Mouse (Mus musculus) hindbrain, embryonic 14.5 days (tissue): ENCODE data around the gene Dusp14. TPM values are rescaled to one million over a fixed set of nuclear protein-coding genes. Genes with fewer than 3 reads are reported as not detected.

Experiments
- ATAC-seq: fragments of 200-750 bp; cut with Nextera tagmentation; 2 replicates; pipeline ENCODE4 v1.8.0; 2017; ENCODE audit warnings: moderate number of reproducible peaks, mild to moderate bottlenecking, moderate TSS enrichment, moderate library complexity; ENCODE audit not compliant: low FRiP score
- DNase-seq: peaks from one replicate; pipeline ENCODE4 v3.0.0-alpha.2; 2015; ENCODE audit warnings: low spot score
- H3K27ac ChIP-seq: fragments of 300-500 bp; sonication (generic); 2 replicates; pipeline ENCODE4 v1.5.1; 2014; ENCODE audit warnings: mild to moderate bottlenecking, moderate library complexity
- H3K27me3 ChIP-seq: fragments of 300-500 bp; sonication (generic); 2 replicates; pipeline ENCODE4 v1.6.1; 2014; ENCODE audit warnings: mild to moderate bottlenecking, low read length, mixed read lengths; ENCODE audit not compliant: control insufficient read depth, insufficient read depth
- H3K36me3 ChIP-seq: fragments of 300-500 bp; sonication (generic); replicated peaks from 2 replicates; pipeline ENCODE4 v1.6.1; 2014; ENCODE audit not compliant: control insufficient read depth, insufficient read depth
- H3K4me1 ChIP-seq: fragments of 300-500 bp; sonication (generic); replicated peaks from 2 replicates; pipeline ENCODE4 v1.6.1; 2014; ENCODE audit warnings: antibody characterized with exemption, low read length, mixed read lengths; ENCODE audit not compliant: control insufficient read depth, insufficient read depth
- H3K4me2 ChIP-seq: fragments of 300-500 bp; sonication (generic); replicated peaks from 2 replicates; pipeline ENCODE4 v1.6.1; 2014; ENCODE audit warnings: mild to moderate bottlenecking, moderate library complexity
- H3K4me3 ChIP-seq: fragments of 300-500 bp; sonication (generic); replicated peaks from 2 replicates; pipeline ENCODE4 v1.5.1; 2014; ENCODE audit warnings: mild to moderate bottlenecking, low read length
- H3K9ac ChIP-seq: fragments of 300-500 bp; sonication (generic); 2 replicates; pipeline ENCODE4 v1.6.1; 2014
- H3K9me3 ChIP-seq: fragments of 300-500 bp; sonication (generic); 2 replicates; pipeline ENCODE4 v1.6.1; 2016; ENCODE audit warnings: low read length; ENCODE audit not compliant: control insufficient read depth
- WGBS: fragments of 180-500 bp; shearing (Covaris S2); extraction: QIAGEN DNeasy Blood & Tissue Kit; methylation state at CpG from one replicate; pipeline ENCODE4 v1.1.7; 2014; 5-methylcytosine and 5-hydroxymethylcytosine counted together
- polyA plus RNA-seq: library from polyadenylated mRNA; unstranded; fragments of >200 nt; fragmentation: Nextera tagmentation; extraction: Ambion mirVana; gene quantifications from 2 replicates; pipeline ENCODE4 v1.2.1, GENCODE M21; 2014

The Dusp14 gene
- polyA plus RNA-seq, 1 experiment from 2014 or later, result 13.7 TPM

GRCm38 (mm10) chr11:84010411-84010810 lies 58.6 kb downstream of the Dusp14 start:
- H3K4me1 ChIP-seq, result peaks cover 24% of the 10 kb centered on the region
- peaks cover 68% of the 10 kb centered on the region for H3K36me3 ChIP-seq
- H3K9ac ChIP-seq, result no peak overlapping the region
- no peak overlapping the region for H3K4me2 ChIP-seq
- DNase-seq, result no peak
- H3K27ac ChIP-seq, result no peak overlapping the region
- no peak for ATAC-seq
- 60% methylated on average over 9 of the region's 9 CpGs for WGBS
- no peaks in the 10 kb centered on the region for H3K27me3 ChIP-seq
- H3K4me3 ChIP-seq, result no peak overlapping the region
- no peaks in the 10 kb centered on the region for H3K9me3 ChIP-seq

- Histone ChIP-seq H3K27ac (no peak overlapping the region), H3K4me3 (no peak overlapping the region), H3K27me3 (no peaks in the 10 kb centered on the region), H3K9me3 (no peaks in the 10 kb centered on the region), H3K36me3 (peaks cover 77% of the 10 kb centered on the region), H3K4me1 (peaks cover 24% of the 10 kb centered on the region), H3K9ac (no peak overlapping the region), H3K4me2 (no peak overlapping the region)
- ATAC-seq (no peak), DNase-seq (no peak)
- WGBS, result 87% methylated on average over 9 of the region's 9 CpGs
These were observed 60.1 kb downstream of the Dusp14 start for GRCm38 (mm10) chr11:84009001-84009400.

GRCm38 (mm10) chr11:84003986-84004385 lies 65.1 kb downstream of the Dusp14 start:
- H3K27me3 ChIP-seq, result no peaks in the 10 kb centered on the region
- H3K36me3 ChIP-seq, result peaks cover 96% of the 10 kb centered on the region
- no peak overlapping the region for H3K9ac ChIP-seq
- WGBS, result 90% methylated on average over 6 of the region's 6 CpGs
- H3K27ac ChIP-seq, result no peak overlapping the region
- H3K9me3 ChIP-seq, result no peaks in the 10 kb centered on the region
- ATAC-seq (no peak), DNase-seq (no peak)
- H3K4me3 ChIP-seq, result no peak overlapping the region
- H3K4me1 ChIP-seq, result no peaks in the 10 kb centered on the region
- H3K4me2 ChIP-seq, result no peak overlapping the region

GRCm38 (mm10) chr11:84001257-84001656 lies 67.8 kb downstream of the Dusp14 start:
- DNase-seq, result no peak
- H3K4me2 ChIP-seq, result no peak overlapping the region
- no peak overlapping the region for H3K9ac ChIP-seq
- no peaks in the 10 kb centered on the region for H3K27me3 ChIP-seq
- no peak for ATAC-seq
- H3K4me3 ChIP-seq, result no peak overlapping the region
- WGBS, result 90% methylated on average over 3 of the region's 3 CpGs
- no peak overlapping the region for H3K27ac ChIP-seq
- H3K4me1 ChIP-seq, result no peaks in the 10 kb centered on the region
- no peaks in the 10 kb centered on the region for H3K9me3 ChIP-seq
- peaks cover 98% of the 10 kb centered on the region for H3K36me3 ChIP-seq

GRCm38 (mm10) chr11:83999411-83999915 lies 69.6 kb downstream of the Dusp14 start:
- 71% methylated on average over 4 of the region's 4 CpGs for WGBS
- H3K4me1 ChIP-seq, result no peaks in the 10 kb centered on the region
- no peak overlapping the region for H3K9ac ChIP-seq
- peaks cover 98% of the 10 kb centered on the region for H3K36me3 ChIP-seq
- no peaks in the 10 kb centered on the region for H3K27me3 ChIP-seq
- H3K9me3 ChIP-seq, result no peaks in the 10 kb centered on the region
- H3K27ac ChIP-seq, result peak overlapping the region; percentile 47
- no peak overlapping the region for H3K4me3 ChIP-seq
- no peak overlapping the region for H3K4me2 ChIP-seq
- ATAC-seq (no peak), DNase-seq (no peak)

- H3K4me1 ChIP-seq, result no peaks in the 10 kb centered on the region
- no peaks in the 10 kb centered on the region for H3K27me3 ChIP-seq
- peaks cover 98% of the 10 kb centered on the region for H3K36me3 ChIP-seq
- DNase-seq (no peak), ATAC-seq (no peak)
- no peak overlapping the region for H3K4me2 ChIP-seq
- no peak overlapping the region for H3K27ac ChIP-seq
- no peak overlapping the region for H3K9ac ChIP-seq
- no peaks in the 10 kb centered on the region for H3K9me3 ChIP-seq
- 69% methylated on average over 3 of the region's 3 CpGs for WGBS
- no peak overlapping the region for H3K4me3 ChIP-seq
These were observed 70.1 kb downstream of the Dusp14 start for GRCm38 (mm10) chr11:83998993-83999392.

Other genes starting within 250 kb of the Dusp14 start
- 0.21 TPM in 1 of 2 replicates, not detected in the other for gene Hnf1b, start 219.2 kb downstream of the Dusp14 start, polyA plus RNA-seq
- gene Ddx52, start 127.2 kb downstream of the Dusp14 start, polyA plus RNA-seq, result 21.9 and 25.3 TPM in 2 replicates
- 26.2 and 28.2 TPM in 2 replicates for gene Synrg, start 104.8 kb downstream of the Dusp14 start, polyA plus RNA-seq
- 27.6 and 28.1 TPM in 2 replicates for gene Tada2a, start 60.3 kb upstream of the Dusp14 start, polyA plus RNA-seq
- gene Acaca, start 60.4 kb upstream of the Dusp14 start, polyA plus RNA-seq, result 36.2 and 40.7 TPM in 2 replicates
- 0.17 TPM in 1 of 2 replicates, not detected in the other for gene Gm11437, start 98.2 kb upstream of the Dusp14 start, polyA plus RNA-seq